Mouse (Mus musculus): ENCODE measurements around the gene Gmps. TPM values are rescaled to one million over a fixed set of nuclear protein-coding genes. Genes with fewer than 3 reads are reported as not detected.

The Gmps gene
- 0.36 and 0.75 TPM in 2 replicates for polyA plus RNA-seq (2012; rRNA removed)

- WGBS, result under 1% methylated on average over 67 of the region's 67 CpGs
- Histone ChIP-seq H3K36me3 (ENCODE audit: control insufficient read depth, insufficient read depth, low read length) (peaks cover 6% of the 10 kb centered on the region), H3K27me3 (ENCODE audit: control insufficient read depth, insufficient read depth, low read length) (no peaks in the 10 kb centered on the region), H3K4me3 (ENCODE audit: low read depth, low read length) (peak within 1 kb of the TSS; percentile 99), H3K27ac (ENCODE audit: insufficient read depth, low read depth, low read length) (peak within 1 kb of the TSS; percentile 68), H3K4me1 (ENCODE audit: control insufficient read depth, insufficient read depth, insufficient read length, low read length) (peaks cover 2% of the 10 kb centered on the region; the same call in 1 of the 2 replicates)
- TF ChIP-seq POLR2A (IDR thresholded peaks at IDR 0.05; ENCODE audit: low read depth, low read length), result peak; percentile 72; the same call in 1 of the 2 replicates
- no peak for TF ChIP-seq CTCF (IDR thresholded peaks at IDR 0.05; ENCODE audit: extremely low read depth, insufficient read length, insufficient replicate concordance, low read depth, low read length)
Observed at GRCm38 (mm10) chr3:63975955-63976908, at the start of gene Gmps. Gene Gmps, plus strand, starts transcription at chr3:63976106.

- peak within 1 kb of the TSS; percentile 87 for H3K4me3 ChIP-seq (ENCODE audit: low read depth, low read length)
- 5% methylated on average over 48 of the region's 48 CpGs for WGBS
- TF ChIP-seq CTCF (IDR thresholded peaks at IDR 0.05; ENCODE audit: extremely low read depth, insufficient read length, insufficient replicate concordance, low read depth, low read length) (peak; percentile 88), POLR2A (IDR thresholded peaks at IDR 0.05; ENCODE audit: low read depth, low read length) (peak; percentile 31)
Observed at GRCm38 (mm10) chr3:63928878-63929859, 46.7 kb upstream of the Gmps start, which contains the start of gene E130311K13Rik. Gene E130311K13Rik, minus strand, starts transcription at chr3:63929472.

GRCm38 (mm10) chr3:63938928-63939327 lies 37.0 kb upstream of the Gmps start:
- H3K27me3 ChIP-seq (ENCODE audit: control insufficient read depth, insufficient read depth, low read length), result no peaks in the 10 kb centered on the region
- WGBS, result 55% methylated on average over 2 of the region's 2 CpGs
- no peak overlapping the region for H3K4me3 ChIP-seq (ENCODE audit: low read depth, low read length)
- no peak for TF ChIP-seq CTCF (IDR thresholded peaks at IDR 0.05; ENCODE audit: extremely low read depth, insufficient read length, insufficient replicate concordance, low read depth, low read length)
- TF ChIP-seq POLR2A (IDR thresholded peaks at IDR 0.05; ENCODE audit: low read depth, low read length), result no peak
- H3K36me3 ChIP-seq (ENCODE audit: control insufficient read depth, insufficient read depth, low read length), result peaks cover 7% of the 10 kb centered on the region
- no peak overlapping the region for H3K27ac ChIP-seq (ENCODE audit: insufficient read depth, low read depth, low read length)
- no peaks in the 10 kb centered on the region for H3K4me1 ChIP-seq (ENCODE audit: control insufficient read depth, insufficient read depth, insufficient read length, low read length)

More at GRCm38 (mm10) chr3:63928878-63929859, 46.7 kb upstream of the Gmps start, which contains the start of gene E130311K13Rik:
- peaks cover 2% of the 10 kb centered on the region; the same call in 1 of the 2 replicates for H3K4me1 ChIP-seq (ENCODE audit: control insufficient read depth, insufficient read depth, insufficient read length, low read length)
- no peaks in the 10 kb centered on the region for H3K27me3 ChIP-seq (ENCODE audit: control insufficient read depth, insufficient read depth, low read length)
- peak within 1 kb of the TSS; percentile 44 for H3K27ac ChIP-seq (ENCODE audit: insufficient read depth, low read depth, low read length)
- H3K36me3 ChIP-seq (ENCODE audit: control insufficient read depth, insufficient read depth, low read length), result 0 out of 2 replicates have a peak, but pooled peaks cover 2% of the 10 kb centered on the region

- Histone ChIP-seq H3K4me3 (ENCODE audit: low read depth, low read length) (no peak overlapping the region), H3K36me3 (ENCODE audit: control insufficient read depth, insufficient read depth, low read length) (peaks cover 13% of the 10 kb centered on the region), H3K27ac (ENCODE audit: insufficient read depth, low read depth, low read length) (no peak overlapping the region), H3K4me1 (ENCODE audit: control insufficient read depth, insufficient read depth, insufficient read length, low read length) (no peaks in the 10 kb centered on the region), H3K27me3 (ENCODE audit: control insufficient read depth, insufficient read depth, low read length) (no peaks in the 10 kb centered on the region)
- TF ChIP-seq CTCF (IDR thresholded peaks at IDR 0.05; ENCODE audit: extremely low read depth, insufficient read length, insufficient replicate concordance, low read depth, low read length), result no peak
- no peak for TF ChIP-seq POLR2A (IDR thresholded peaks at IDR 0.05; ENCODE audit: low read depth, low read length)
- 92% methylated on average over 2 of the region's 2 CpGs for WGBS
Observed at GRCm38 (mm10) chr3:63941204-63941850, 34.6 kb upstream of the Gmps start.

- Histone ChIP-seq H3K36me3 (ENCODE audit: control insufficient read depth, insufficient read depth, low read length) (peaks cover 7% of the 10 kb centered on the region), H3K4me1 (ENCODE audit: control insufficient read depth, insufficient read depth, insufficient read length, low read length) (no peaks in the 10 kb centered on the region), H3K4me3 (ENCODE audit: low read depth, low read length) (no peak overlapping the region), H3K27me3 (ENCODE audit: control insufficient read depth, insufficient read depth, low read length) (no peaks in the 10 kb centered on the region), H3K27ac (ENCODE audit: insufficient read depth, low read depth, low read length) (no peak overlapping the region)
- WGBS, result 64% methylated on average over 3 of the region's 3 CpGs
- TF ChIP-seq CTCF (IDR thresholded peaks at IDR 0.05; ENCODE audit: extremely low read depth, insufficient read length, insufficient replicate concordance, low read depth, low read length), result no peak
- TF ChIP-seq POLR2A (IDR thresholded peaks at IDR 0.05; ENCODE audit: low read depth, low read length), result no peak
Observed at GRCm38 (mm10) chr3:63949837-63950236, 26.1 kb upstream of the Gmps start.

- Histone ChIP-seq H3K27me3 (ENCODE audit: control insufficient read depth, insufficient read depth, low read length) (0 out of 2 replicates have a peak, but pooled peaks cover 2% of the 10 kb centered on the region), H3K4me3 (ENCODE audit: low read depth, low read length) (peak overlapping the region; percentile 90), H3K4me1 (ENCODE audit: control insufficient read depth, insufficient read depth, insufficient read length, low read length) (peaks cover 2% of the 10 kb centered on the region; the same call in 1 of the 2 replicates), H3K36me3 (ENCODE audit: control insufficient read depth, insufficient read depth, low read length) (no peaks in the 10 kb centered on the region), H3K27ac (ENCODE audit: insufficient read depth, low read depth, low read length) (peak overlapping the region; percentile 82)
- no peak for TF ChIP-seq POLR2A (IDR thresholded peaks at IDR 0.05; ENCODE audit: low read depth, low read length)
- no peak for TF ChIP-seq CTCF (IDR thresholded peaks at IDR 0.05; ENCODE audit: extremely low read depth, insufficient read length, insufficient replicate concordance, low read depth, low read length)
- WGBS, result 3% methylated on average over 25 of the region's 25 CpGs
Observed at GRCm38 (mm10) chr3:63963421-63964099, 12.3 kb upstream of the Gmps start.

Measured in small intestine, adult 2 months (tissue).